Comparison of ENCODE assay signal across 8 mouse cellular contexts in genomic region chr2:27703852-27704640, GRCm38 (mm10). TPM values are rescaled to one million over a fixed set of nuclear protein-coding genes. Genes with fewer than 3 reads are reported as not detected.
DNase-seq lines count a peak whose midpoint lies in the region; ATAC-seq and TF ChIP-seq lines count a peak whose summit lies in the region.

No protein-coding gene starts in this region.

- H3K9ac ChIP-seq in kidney, postnatal 0 days (ENCODE audit: low read depth, low read length) = 0 out of 2 replicates have a peak overlapping the region, but pooled peaks have one; percentile 23
- H3K9ac ChIP-seq in midbrain, embryonic 16.5 days (ENCODE audit: low read depth, low read length) = no peak overlapping the region
- no peak overlapping the region for H3K9ac ChIP-seq in forebrain, embryonic 14.5 days (ENCODE audit: low read length)

- H3K36me3 ChIP-seq in kidney, postnatal 0 days (ENCODE audit: insufficient read depth, low read length) = 0 out of 2 replicates have a peak, but pooled peaks cover 3% of the 10 kb centered on the region
- H3K36me3 ChIP-seq in midbrain, embryonic 16.5 days (ENCODE audit: control insufficient read depth, insufficient read depth, low read length) = no peaks in the 10 kb centered on the region
- no peaks in the 10 kb centered on the region for H3K36me3 ChIP-seq in forebrain, embryonic 14.5 days (ENCODE audit: control insufficient read depth, insufficient read depth, low read length)

- no peak for ATAC-seq in kidney, postnatal 0 days (replicated peaks; ENCODE audit: low FRiP score, low read depth)
- ATAC-seq in midbrain, embryonic 16.5 days = no peak
- no peak for ATAC-seq in forebrain, embryonic 14.5 days

- H3K27me3 ChIP-seq in kidney, postnatal 0 days (ENCODE audit: insufficient read depth, low read length) = no peaks in the 10 kb centered on the region
- no peaks in the 10 kb centered on the region for H3K27me3 ChIP-seq in midbrain, embryonic 16.5 days (ENCODE audit: control insufficient read depth, insufficient read depth, low read depth, low read length)
- no peaks in the 10 kb centered on the region for H3K27me3 ChIP-seq in forebrain, embryonic 14.5 days (replicated peaks; ENCODE audit: control insufficient read depth, insufficient read depth, low read length)

- peak overlapping the region; percentile 82 for H3K27ac ChIP-seq in gastrocnemius, adult 2 months
- peak overlapping the region; percentile 36 for H3K27ac ChIP-seq in kidney, postnatal 0 days
- no peak overlapping the region for H3K27ac ChIP-seq in midbrain, embryonic 16.5 days (ENCODE audit: low read length)
- H3K27ac ChIP-seq in forebrain, embryonic 14.5 days (ENCODE audit: low read depth, low read length) = no peak overlapping the region

- intact Hi-C loops in gastrocnemius, adult 2 months (cut with DNase I) = no loop called here

- peak; percentile 38 for DNase-seq in kidney, adult 9 months
- no peak for DNase-seq in kidney, adult 18-20 months
- DNase-seq in gastrocnemius, adult 2 months = peak; percentile 88
- no peak for DNase-seq in kidney, postnatal 0 days (ENCODE audit: low spot score)
- peak; percentile 9 to 21 for DNase-seq in natural killer cell, adult 2 months (ENCODE audit: low spot score in 2 of 2)
- DNase-seq in layer of hippocampus, postnatal 14 days (ENCODE audit: low spot score in 2 of 2) = no peak
- no peak for DNase-seq in forebrain, embryonic 14.5 days (ENCODE audit: low spot score)

- peaks cover 29% of the 10 kb centered on the region for H3K4me1 ChIP-seq in kidney, postnatal 0 days (replicated peaks; ENCODE audit: insufficient read depth, low read length)
- peaks cover 14% of the 10 kb centered on the region for H3K4me1 ChIP-seq in midbrain, embryonic 16.5 days (ENCODE audit: control insufficient read depth, insufficient read depth, low read length)
- peaks cover 11% of the 10 kb centered on the region for H3K4me1 ChIP-seq in forebrain, embryonic 14.5 days (ENCODE audit: control insufficient read depth, insufficient read depth, low read length)

- no peak overlapping the region for H3K4me3 ChIP-seq in gastrocnemius, adult 2 months
- no peak overlapping the region for H3K4me3 ChIP-seq in kidney, postnatal 0 days (replicated peaks; ENCODE audit: low read depth, low read length)
- no peak overlapping the region for H3K4me3 ChIP-seq in midbrain, embryonic 16.5 days (ENCODE audit: low read depth, low read length)
- H3K4me3 ChIP-seq in forebrain, embryonic 14.5 days (ENCODE audit: low read depth, low read length) = no peak overlapping the region

- no peaks in the 10 kb centered on the region for H3K9me3 ChIP-seq in kidney, postnatal 0 days (replicated peaks; ENCODE audit: low read length)
- no peaks in the 10 kb centered on the region for H3K9me3 ChIP-seq in midbrain, embryonic 16.5 days (replicated peaks; ENCODE audit: control insufficient read depth, low read length, poor library complexity, severe bottlenecking)
- H3K9me3 ChIP-seq in forebrain, embryonic 14.5 days (replicated peaks; ENCODE audit: control insufficient read depth, low read length) = no peaks in the 10 kb centered on the region

- no peak overlapping the region for H3K4me2 ChIP-seq in kidney, postnatal 0 days (ENCODE audit: low read length)
- no peak overlapping the region for H3K4me2 ChIP-seq in midbrain, embryonic 16.5 days (ENCODE audit: low read length)
- H3K4me2 ChIP-seq in forebrain, embryonic 14.5 days (ENCODE audit: low read length) = no peak overlapping the region

- TF ChIP-seq CTCF in gastrocnemius, adult 2 months (IDR thresholded peaks at IDR 0.05) = peak; percentile 11; the same call in 1 of the 2 replicates
- TF ChIP-seq CTCF in kidney, postnatal 0 days (IDR thresholded peaks at IDR 0.05; ENCODE audit: low read depth) = peak; percentile 32; the same call in 1 of the 2 replicates

- 48% methylated on average over 9 of the region's 9 CpGs for WGBS in kidney, postnatal 0 days
- WGBS in midbrain, embryonic 16.5 days = 73% methylated on average over 9 of the region's 9 CpGs
- WGBS in forebrain, embryonic 14.5 days = 70% methylated on average over 9 of the region's 9 CpGs

RNA-seq across cellular contexts. Expression of gene Rxra, which starts 27.8 kb away (rescaled TPM):
- total RNA-seq in gastrocnemius, adult 2 months (2021) = 100 to 1,000 TPM; 118 to 120 TPM
- polyA plus RNA-seq in kidney, postnatal 0 days (2015; fragmentation: Nextera tagmentation; extraction: Ambion mirVana) = 9.4 and 9.6 TPM in 2 replicates
- total RNA-seq in layer of hippocampus, postnatal 14 days (2021) = 10 to 100 TPM; 19.4 to 21.0 TPM
- 2.5 and 2.8 TPM in 2 replicates for polyA plus RNA-seq in midbrain, embryonic 16.5 days (2015; fragmentation: Nextera tagmentation; extraction: Ambion mirVana)
- 2.0 and 2.6 TPM in 2 replicates for polyA plus RNA-seq in forebrain, embryonic 14.5 days (2014; fragmentation: Nextera tagmentation; extraction: Ambion mirVana)

Comparison
In these comparisons a context has a peak if more than half of its experiments do, and no peak if none do; other contexts are left out.
1. DNase-seq: peak in kidney, adult 9 months (single experiment), gastrocnemius, adult 2 months (single experiment) and natural killer cell, adult 2 months (2 of 2); none in kidney, adult 18-20 months (single experiment), kidney, postnatal 0 days (single experiment), layer of hippocampus, postnatal 14 days (0 of 2) and forebrain, embryonic 14.5 days (single experiment).
2. H3K27ac ChIP-seq: peak in gastrocnemius, adult 2 months (single experiment) and kidney, postnatal 0 days (single experiment); none in midbrain, embryonic 16.5 days (single experiment) and forebrain, embryonic 14.5 days (single experiment).